Mouse (Mus musculus): ENCODE results near the gene Cgn. TPM values are rescaled to one million over a fixed set of nuclear protein-coding genes. Genes with fewer than 3 reads are reported as not detected.

The Cgn gene
- polyA plus RNA-seq (2015; fragmentation: Nextera tagmentation; extraction: Ambion mirVana) = 4.8 and 5.8 TPM in 2 replicates

GRCm38 (mm10) chr3:94786367-94786835 lies at the start of gene Cgn:
Gene Cgn (minus strand): TSS chr3:94786492.
- Histone ChIP-seq H3K9me3 (no peaks in the 10 kb centered on the region), H3K36me3 (no peaks in the 10 kb centered on the region), H3K4me2 (replicated peaks) (peak within 1 kb of the TSS; percentile 92), H3K27ac (replicated peaks) (peak within 1 kb of the TSS; percentile 90), H3K4me3 (peak within 1 kb of the TSS; percentile 52), H3K27me3 (no peaks in the 10 kb centered on the region), H3K4me1 (peaks cover 23% of the 10 kb centered on the region), H3K9ac (replicated peaks) (peak within 1 kb of the TSS; percentile 76)
- under 1% methylated on average over 35 of the region's 35 CpGs for WGBS
- peak; percentile 95 for ATAC-seq (replicated peaks)

- Histone ChIP-seq H3K9ac (replicated peaks) (no peak overlapping the region), H3K4me2 (replicated peaks) (no peak overlapping the region), H3K9me3 (no peaks in the 10 kb centered on the region), H3K4me1 (peaks cover 22% of the 10 kb centered on the region), H3K4me3 (no peak overlapping the region), H3K27ac (replicated peaks) (no peak overlapping the region), H3K36me3 (no peaks in the 10 kb centered on the region), H3K27me3 (no peaks in the 10 kb centered on the region)
- ATAC-seq (replicated peaks) = no peak
- WGBS = 86% methylated on average over 3 of the region's 3 CpGs
These were observed 49.1 kb upstream of the Cgn start for GRCm38 (mm10) chr3:94835396-94835795.

GRCm38 (mm10) chr3:94833358-94833757 lies 47.1 kb upstream of the Cgn start:
- no peak for ATAC-seq (replicated peaks)
- H3K36me3 ChIP-seq = no peaks in the 10 kb centered on the region

GRCm38 (mm10) chr3:94832701-94833100 lies 46.4 kb upstream of the Cgn start:
- ATAC-seq (replicated peaks) = no peak
- H3K9ac ChIP-seq (replicated peaks) = no peak overlapping the region
- no peaks in the 10 kb centered on the region for H3K36me3 ChIP-seq
- no peak overlapping the region for H3K4me2 ChIP-seq (replicated peaks)
- H3K4me1 ChIP-seq = peaks cover 6% of the 10 kb centered on the region; the same call in 1 of the 2 replicates
- no peaks in the 10 kb centered on the region for H3K27me3 ChIP-seq
- H3K9me3 ChIP-seq = no peaks in the 10 kb centered on the region
- 78% methylated on average over 5 of the region's 5 CpGs for WGBS
- H3K27ac ChIP-seq (replicated peaks) = no peak overlapping the region
- H3K4me3 ChIP-seq = no peak overlapping the region

More at GRCm38 (mm10) chr3:94833358-94833757, 47.1 kb upstream of the Cgn start:
- no peak overlapping the region for H3K4me3 ChIP-seq
- H3K4me2 ChIP-seq (replicated peaks) = no peak overlapping the region
- no peak overlapping the region for H3K9ac ChIP-seq (replicated peaks)
- H3K4me1 ChIP-seq = peaks cover 6% of the 10 kb centered on the region; the same call in 1 of the 2 replicates
- no peaks in the 10 kb centered on the region for H3K9me3 ChIP-seq
- no peak overlapping the region for H3K27ac ChIP-seq (replicated peaks)
- H3K27me3 ChIP-seq = no peaks in the 10 kb centered on the region

- H3K9me3 ChIP-seq = no peaks in the 10 kb centered on the region
- no peaks in the 10 kb centered on the region for H3K36me3 ChIP-seq
- H3K4me1 ChIP-seq = peaks cover 6% of the 10 kb centered on the region; the same call in 1 of the 2 replicates
- no peak overlapping the region for H3K4me2 ChIP-seq (replicated peaks)
- no peak overlapping the region for H3K9ac ChIP-seq (replicated peaks)
- no peaks in the 10 kb centered on the region for H3K27me3 ChIP-seq
- H3K27ac ChIP-seq (replicated peaks) = no peak overlapping the region
- WGBS = 26% methylated on average over 9 of the region's 9 CpGs
- H3K4me3 ChIP-seq = no peak overlapping the region
- no peak for ATAC-seq (replicated peaks)
These were observed 45.8 kb upstream of the Cgn start for GRCm38 (mm10) chr3:94832100-94832499.

- no peak overlapping the region for H3K4me2 ChIP-seq (replicated peaks)
- H3K9me3 ChIP-seq = no peaks in the 10 kb centered on the region
- H3K4me1 ChIP-seq = peaks cover 8% of the 10 kb centered on the region; the same call in 1 of the 2 replicates
- ATAC-seq (replicated peaks) = no peak
- no peak overlapping the region for H3K9ac ChIP-seq (replicated peaks)
- H3K36me3 ChIP-seq = no peaks in the 10 kb centered on the region
- no peaks in the 10 kb centered on the region for H3K27me3 ChIP-seq
- no peak overlapping the region for H3K4me3 ChIP-seq
- 79% methylated on average over 3 of the region's 3 CpGs for WGBS
- no peak overlapping the region for H3K27ac ChIP-seq (replicated peaks)
These were observed 37.8 kb upstream of the Cgn start for GRCm38 (mm10) chr3:94824110-94824509.

GRCm38 (mm10) chr3:94822082-94822481 lies 35.8 kb upstream of the Cgn start:
- no peaks in the 10 kb centered on the region for H3K27me3 ChIP-seq
- H3K27ac ChIP-seq (replicated peaks) = peak overlapping the region; percentile 86
- WGBS = 72% methylated on average over 4 of the region's 4 CpGs
- H3K36me3 ChIP-seq = no peaks in the 10 kb centered on the region
- H3K9me3 ChIP-seq = no peaks in the 10 kb centered on the region
- H3K4me2 ChIP-seq (replicated peaks) = peak overlapping the region; percentile 75
- H3K9ac ChIP-seq (replicated peaks) = peak overlapping the region; percentile 78
- peaks cover 8% of the 10 kb centered on the region; the same call in 1 of the 2 replicates for H3K4me1 ChIP-seq
- no peak for ATAC-seq (replicated peaks)
- peak overlapping the region; percentile 74 for H3K4me3 ChIP-seq

GRCm38 (mm10) chr3:94821008-94821638 lies 34.8 kb upstream of the Cgn start:
- Histone ChIP-seq H3K27ac (replicated peaks) (peak overlapping the region; percentile 86), H3K27me3 (no peaks in the 10 kb centered on the region), H3K4me2 (replicated peaks) (peak overlapping the region; percentile 75), H3K9me3 (no peaks in the 10 kb centered on the region), H3K4me1 (peaks cover 8% of the 10 kb centered on the region; the same call in 1 of the 2 replicates), H3K36me3 (no peaks in the 10 kb centered on the region), H3K4me3 (peak overlapping the region; percentile 74), H3K9ac (replicated peaks) (peak overlapping the region; percentile 78)
- ATAC-seq (replicated peaks) = peak; percentile 79
- 1% methylated on average over 31 of the region's 31 CpGs for WGBS

- H3K36me3 ChIP-seq = no peaks in the 10 kb centered on the region
- no peak overlapping the region for H3K9ac ChIP-seq (replicated peaks)
- 76% methylated on average over 24 of the region's 24 CpGs for WGBS
- peaks cover 8% of the 10 kb centered on the region; the same call in 1 of the 2 replicates for H3K4me1 ChIP-seq
- no peaks in the 10 kb centered on the region for H3K9me3 ChIP-seq
- no peak for ATAC-seq (replicated peaks)
- H3K4me2 ChIP-seq (replicated peaks) = no peak overlapping the region
- no peak overlapping the region for H3K4me3 ChIP-seq
- no peak overlapping the region for H3K27ac ChIP-seq (replicated peaks)
- H3K27me3 ChIP-seq = no peaks in the 10 kb centered on the region
These were observed 33.4 kb upstream of the Cgn start for GRCm38 (mm10) chr3:94819452-94820425.

- H3K4me3 ChIP-seq = no peak overlapping the region
- H3K27ac ChIP-seq (replicated peaks) = no peak overlapping the region
- H3K4me2 ChIP-seq (replicated peaks) = no peak overlapping the region
- WGBS = 90% methylated on average over 2 of the region's 2 CpGs
- no peaks in the 10 kb centered on the region for H3K36me3 ChIP-seq
- no peaks in the 10 kb centered on the region for H3K27me3 ChIP-seq
- ATAC-seq (replicated peaks) = no peak
- H3K9me3 ChIP-seq = no peaks in the 10 kb centered on the region
- peaks cover 8% of the 10 kb centered on the region; the same call in 1 of the 2 replicates for H3K4me1 ChIP-seq
- H3K9ac ChIP-seq (replicated peaks) = no peak overlapping the region
These were observed 31.4 kb upstream of the Cgn start for GRCm38 (mm10) chr3:94817731-94818130.

GRCm38 (mm10) chr3:94815603-94816002 lies 29.3 kb upstream of the Cgn start:
- no peak overlapping the region for H3K9ac ChIP-seq (replicated peaks)
- no peak overlapping the region for H3K27ac ChIP-seq (replicated peaks)
- H3K4me3 ChIP-seq = no peak overlapping the region
- H3K4me2 ChIP-seq (replicated peaks) = no peak overlapping the region
- no peak for ATAC-seq (replicated peaks)
- H3K4me1 ChIP-seq = no peaks in the 10 kb centered on the region
- H3K36me3 ChIP-seq = no peaks in the 10 kb centered on the region
- H3K9me3 ChIP-seq = no peaks in the 10 kb centered on the region
- no peaks in the 10 kb centered on the region for H3K27me3 ChIP-seq

GRCm38 (mm10) chr3:94814663-94815062 lies 28.4 kb upstream of the Cgn start:
- no peak for ATAC-seq (replicated peaks)
- Histone ChIP-seq H3K27me3 (no peaks in the 10 kb centered on the region), H3K9me3 (no peaks in the 10 kb centered on the region), H3K36me3 (no peaks in the 10 kb centered on the region), H3K4me2 (replicated peaks) (no peak overlapping the region), H3K27ac (replicated peaks) (no peak overlapping the region), H3K9ac (replicated peaks) (no peak overlapping the region), H3K4me3 (no peak overlapping the region), H3K4me1 (no peaks in the 10 kb centered on the region)
- 83% methylated on average over 4 of the region's 4 CpGs for WGBS

All from forebrain, embryonic 15.5 days (tissue).